Mouse (Mus musculus) MEL (cell line): ENCODE results near the gene Cyp2b10.

Source experiments
- CTCF ChIP-seq, 3 experiments: IDR thresholded peaks in 2 of 3; conservative IDR thresholded peaks in 1 of 3; 2 replicates each; pipeline ENCODE4 v1.5.1; 2011 to 2012; ENCODE audit warnings: low read length in 3 of 3, low read depth in 2 of 3, mild to moderate bottlenecking in 2 of 3, improper control_type of control experiment in 1 of 3, inconsistent platforms in 1 of 3, mixed read lengths in 1 of 3, moderate library complexity in 1 of 3; ENCODE audit not compliant: control insufficient read depth in 1 of 3, insufficient read depth in 1 of 3, poor library complexity in 1 of 3, severe bottlenecking in 1 of 3
- MAX ChIP-seq: IDR thresholded peaks from 2 replicates; pipeline ENCODE4 v1.6.1; 2011; ENCODE audit warnings: low read length, improper control_type of control experiment
- MAZ ChIP-seq: IDR thresholded peaks from 2 replicates; pipeline ENCODE4 v1.6.1; 2012; ENCODE audit warnings: low read depth, mild to moderate bottlenecking, inconsistent platforms, low read length, improper control_type of control experiment
- USF1 ChIP-seq: IDR thresholded peaks from 2 replicates; pipeline ENCODE4 v1.6.1; 2014; ENCODE audit warnings: low read depth, mild to moderate bottlenecking, inconsistent platforms, low read length, improper control_type of control experiment, moderate library complexity

GRCm38 (mm10) chr7:25884272-25884671 lies 13.1 kb upstream of the Cyp2b10 start:
- TF ChIP-seq CTCF (IDR thresholded peaks at IDR 0.05 in 2 of 3, conservative IDR thresholded peaks at IDR 0.05 in 1 of 3; ENCODE audit: control insufficient read depth in 1 of 3, insufficient read depth in 1 of 3, low read depth in 2 of 3, low read length in 3 of 3, poor library complexity in 1 of 3, severe bottlenecking in 1 of 3) = no peak
- TF ChIP-seq USF1 = no peak
- no peak for TF ChIP-seq MAZ
- no peak for TF ChIP-seq MAX
